Mouse (Mus musculus) cerebellum, adult 8-10 months (tissue): ENCODE measurements around the gene 1700057G04Rik.
"Not testable (repeated sequence)": the region's sequence is repeated elsewhere in the genome, so short reads cannot be mapped to it uniquely, and the experiment has no call there.

Experiments used
- DNase-seq: peaks from one replicate; pipeline ENCODE4 v3.0.0; 2022

The 1700057G04Rik gene

GRCm38 (mm10) chr9:92305620-92306220, 3.5 kb upstream of the 1700057G04Rik start:
- no peak for DNase-seq

GRCm38 (mm10) chr9:92316791-92317190, 7.6 kb downstream of the 1700057G04Rik start:
- DNase-seq = no peak

GRCm38 (mm10) chr9:92325936-92326335, 16.8 kb downstream of the 1700057G04Rik start:
- not testable (repeated sequence) for DNase-seq

GRCm38 (mm10) chr9:92326813-92327212, 17.6 kb downstream of the 1700057G04Rik start:
- no peak for DNase-seq

GRCm38 (mm10) chr9:92331383-92331782, 22.2 kb downstream of the 1700057G04Rik start:
- DNase-seq = no peak

GRCm38 (mm10) chr9:92334845-92335244, 25.7 kb downstream of the 1700057G04Rik start:
- no peak for DNase-seq

- DNase-seq = no peak
Measured at GRCm38 (mm10) chr9:92335277-92335818, 26.2 kb downstream of the 1700057G04Rik start.

GRCm38 (mm10) chr9:92337063-92337462, 27.9 kb downstream of the 1700057G04Rik start:
- no peak for DNase-seq

GRCm38 (mm10) chr9:92337661-92338060, 28.5 kb downstream of the 1700057G04Rik start:
- DNase-seq = no peak

GRCm38 (mm10) chr9:92338954-92339353, 29.8 kb downstream of the 1700057G04Rik start:
- no peak for DNase-seq

GRCm38 (mm10) chr9:92351924-92352323, 42.7 kb downstream of the 1700057G04Rik start:
- no peak for DNase-seq

GRCm38 (mm10) chr9:92353306-92353705, 44.1 kb downstream of the 1700057G04Rik start:
- no peak for DNase-seq

- no peak for DNase-seq
Measured at GRCm38 (mm10) chr9:92360691-92361310, 51.6 kb downstream of the 1700057G04Rik start.

- DNase-seq = no peak
Measured at GRCm38 (mm10) chr9:92363478-92363877, 54.3 kb downstream of the 1700057G04Rik start.

GRCm38 (mm10) chr9:92368920-92369319, 59.7 kb downstream of the 1700057G04Rik start:
- DNase-seq = no peak

GRCm38 (mm10) chr9:92373896-92374295, 64.7 kb downstream of the 1700057G04Rik start:
- DNase-seq = no peak

GRCm38 (mm10) chr9:92374705-92375199, 65.6 kb downstream of the 1700057G04Rik start:
- no peak for DNase-seq

GRCm38 (mm10) chr9:92375378-92375777, 66.2 kb downstream of the 1700057G04Rik start:
- DNase-seq = no peak

- DNase-seq = no peak
Measured at GRCm38 (mm10) chr9:92377967-92378366, 68.8 kb downstream of the 1700057G04Rik start.

- no peak for DNase-seq
Measured at GRCm38 (mm10) chr9:92379240-92379639, 70.1 kb downstream of the 1700057G04Rik start.

GRCm38 (mm10) chr9:92383415-92383814, 74.2 kb downstream of the 1700057G04Rik start:
- no peak for DNase-seq

- no peak for DNase-seq
Measured at GRCm38 (mm10) chr9:92384401-92384800, 75.2 kb downstream of the 1700057G04Rik start.

- DNase-seq = no peak
Measured at GRCm38 (mm10) chr9:92385831-92386230, 76.7 kb downstream of the 1700057G04Rik start.

GRCm38 (mm10) chr9:92386871-92387270, 77.7 kb downstream of the 1700057G04Rik start:
- no peak for DNase-seq
